Mouse (Mus musculus) midbrain, postnatal 0 days (tissue): Measurements from ENCODE around the gene Scml4. TPM values are rescaled to one million over a fixed set of nuclear protein-coding genes. Genes with fewer than 3 reads are reported as not detected.

Source experiments
- ATAC-seq: fragments of 200-750 bp; cut with Nextera tagmentation; 2 replicates; pipeline ENCODE4 v1.8.0; 2017; ENCODE audit warnings: moderate number of reproducible peaks, mild to moderate bottlenecking, moderate TSS enrichment, moderate library complexity; ENCODE audit not compliant: low FRiP score
- DNase-seq: peaks from one replicate; pipeline ENCODE4 v3.0.0-alpha.2; 2015; ENCODE audit warnings: low spot score
- H3K27ac ChIP-seq: fragments of 300-500 bp; sonication (generic); 2 replicates; pipeline ENCODE4 v1.5.1; 2014; ENCODE audit warnings: low read depth, mild to moderate bottlenecking, low read length, mixed read lengths
- H3K27me3 ChIP-seq: fragments of 300-500 bp; sonication (generic); 2 replicates; pipeline ENCODE4 v1.6.1; 2014; ENCODE audit warnings: low read length, control low read depth, mixed read lengths; ENCODE audit not compliant: insufficient read depth
- H3K36me3 ChIP-seq: fragments of 300-500 bp; sonication (generic); 2 replicates; pipeline ENCODE4 v1.6.1; 2014; ENCODE audit warnings: low read length, control low read depth, mixed read lengths; ENCODE audit not compliant: insufficient read depth
- H3K4me1 ChIP-seq: fragments of 300-500 bp; sonication (generic); 2 replicates; pipeline ENCODE4 v1.6.1; 2014; ENCODE audit warnings: mild to moderate bottlenecking, control low read depth, antibody characterized with exemption, low read length, mixed read lengths; ENCODE audit not compliant: insufficient read depth
- H3K4me2 ChIP-seq: fragments of 300-500 bp; sonication (generic); 2 replicates; pipeline ENCODE4 v1.6.1; 2014; ENCODE audit warnings: low read depth, mild to moderate bottlenecking, low read length, mixed read lengths; ENCODE audit not compliant: poor library complexity, severe bottlenecking
- H3K4me3 ChIP-seq: fragments of 300-500 bp; sonication (generic); 2 replicates; pipeline ENCODE4 v1.5.1; 2014; ENCODE audit warnings: low read depth, mild to moderate bottlenecking, low read length, moderate library complexity
- H3K9ac ChIP-seq: fragments of 300-500 bp; sonication (generic); replicated peaks from 2 replicates; pipeline ENCODE4 v1.6.1; 2014; ENCODE audit warnings: mild to moderate bottlenecking, low read length, moderate library complexity, mixed read lengths; ENCODE audit not compliant: poor library complexity, severe bottlenecking
- H3K9me3 ChIP-seq: fragments of 300-500 bp; sonication (generic); 2 replicates; pipeline ENCODE4 v1.6.1; 2016; ENCODE audit warnings: low read length, control low read depth
- CTCF ChIP-seq: IDR thresholded peaks from 2 replicates; pipeline ENCODE4 v1.5.1; 2016; ENCODE audit warnings: antibody characterized with exemption, mild to moderate bottlenecking
- WGBS: fragments of 180-500 bp; shearing (Covaris S2); extraction: QIAGEN DNeasy Blood & Tissue Kit; methylation state at CpG from one replicate; pipeline ENCODE4 v1.1.7; 2014; 5-methylcytosine and 5-hydroxymethylcytosine counted together
- polyA plus RNA-seq: library from polyadenylated mRNA; unstranded; fragments of >200 nt; fragmentation: Nextera tagmentation; extraction: Ambion mirVana; gene quantifications from 2 replicates; pipeline ENCODE4 v1.2.1, GENCODE M21; 2015
- total RNA-seq: library from RNA; depleted of rRNA; stranded (reverse); fragments of >200 nt; gene quantifications from 2 replicates; pipeline ENCODE4 v1.2.3, GENCODE M21; 2014

The Scml4 gene
- total and polyA plus RNA-seq, 2 experiments from 2014 or later = 12.9 to 57.1 TPM

GRCm38 (mm10) chr10:42932862-42933480, 72.8 kb downstream of the Scml4 start:
- Histone ChIP-seq H3K4me1 (no peaks in the 10 kb centered on the region), H3K9me3 (no peaks in the 10 kb centered on the region), H3K27ac (no peak overlapping the region), H3K36me3 (peaks cover 4% of the 10 kb centered on the region; the same call in 1 of the 2 replicates), H3K9ac (no peak overlapping the region), H3K27me3 (no peaks in the 10 kb centered on the region), H3K4me3 (no peak overlapping the region), H3K4me2 (no peak overlapping the region)
- no peak for ATAC-seq
- WGBS = 63% methylated on average over 14 of the region's 14 CpGs
- no peak for TF ChIP-seq CTCF
- DNase-seq = no peak

- Histone ChIP-seq H3K27ac (no peak overlapping the region), H3K4me1 (no peaks in the 10 kb centered on the region), H3K27me3 (no peaks in the 10 kb centered on the region), H3K4me3 (no peak overlapping the region), H3K9ac (no peak overlapping the region), H3K4me2 (no peak overlapping the region), H3K9me3 (no peaks in the 10 kb centered on the region), H3K36me3 (peaks cover 4% of the 10 kb centered on the region; the same call in 1 of the 2 replicates)
- DNase-seq (no peak), ATAC-seq (no peak)
- TF ChIP-seq CTCF = no peak
- WGBS = 73% methylated on average over 8 of the region's 8 CpGs
Measured at GRCm38 (mm10) chr10:42934672-42935071, 74.5 kb downstream of the Scml4 start.

- Histone ChIP-seq H3K36me3 (peaks cover 4% of the 10 kb centered on the region; the same call in 1 of the 2 replicates), H3K4me3 (no peak overlapping the region), H3K4me1 (no peaks in the 10 kb centered on the region), H3K4me2 (no peak overlapping the region), H3K9ac (no peak overlapping the region), H3K9me3 (no peaks in the 10 kb centered on the region), H3K27ac (no peak overlapping the region), H3K27me3 (no peaks in the 10 kb centered on the region)
- DNase-seq (no peak), ATAC-seq (no peak)
- TF ChIP-seq CTCF = no peak
Measured at GRCm38 (mm10) chr10:42936205-42936604, 76.0 kb downstream of the Scml4 start.

- Histone ChIP-seq H3K27ac (no peak overlapping the region), H3K4me3 (no peak overlapping the region), H3K36me3 (no peaks in the 10 kb centered on the region), H3K4me2 (no peak overlapping the region), H3K9ac (no peak overlapping the region), H3K9me3 (no peaks in the 10 kb centered on the region), H3K27me3 (no peaks in the 10 kb centered on the region), H3K4me1 (no peaks in the 10 kb centered on the region)
- TF ChIP-seq CTCF = no peak
- DNase-seq (no peak), ATAC-seq (no peak)
- 85% methylated on average over 4 of the region's 4 CpGs for WGBS
Measured at GRCm38 (mm10) chr10:42938361-42938760, 78.2 kb downstream of the Scml4 start.

- no peak overlapping the region for H3K4me3 ChIP-seq
- 71% methylated on average over 7 of the region's 7 CpGs for WGBS
- DNase-seq (no peak), ATAC-seq (no peak)
- no peak overlapping the region for H3K27ac ChIP-seq
- H3K4me1 ChIP-seq = no peaks in the 10 kb centered on the region
- TF ChIP-seq CTCF = no peak
- H3K27me3 ChIP-seq = no peaks in the 10 kb centered on the region
- H3K4me2 ChIP-seq = no peak overlapping the region
- H3K9me3 ChIP-seq = no peaks in the 10 kb centered on the region
- H3K36me3 ChIP-seq = no peaks in the 10 kb centered on the region
- H3K9ac ChIP-seq = no peak overlapping the region
Measured at GRCm38 (mm10) chr10:42939691-42940090, 79.5 kb downstream of the Scml4 start.

GRCm38 (mm10) chr10:42940193-42941050, 80.3 kb downstream of the Scml4 start:
- H3K4me1 ChIP-seq = no peaks in the 10 kb centered on the region
- no peak overlapping the region for H3K4me3 ChIP-seq
- H3K4me2 ChIP-seq = no peak overlapping the region
- ATAC-seq (no peak), DNase-seq (no peak)
- H3K9ac ChIP-seq = no peak overlapping the region
- H3K27me3 ChIP-seq = no peaks in the 10 kb centered on the region
- 75% methylated on average over 21 of the region's 21 CpGs for WGBS
- no peak overlapping the region for H3K27ac ChIP-seq
- TF ChIP-seq CTCF = no peak
- no peaks in the 10 kb centered on the region for H3K9me3 ChIP-seq
- no peaks in the 10 kb centered on the region for H3K36me3 ChIP-seq
